Mouse (Mus musculus) stomach, postnatal 0 days (tissue): ENCODE measurements at regions not wholly inside any gene's neighbourhood (a gene's known extent, or its start where the extent isn't known, plus 50 kb on each side); places are given as distances from the start of the nearest gene placed in this dataset.

Source experiments
- CTCF ChIP-seq: IDR thresholded peaks from 2 replicates; pipeline ENCODE4 v1.5.1; 2016; ENCODE audit warnings: antibody characterized with exemption, low read depth, mild to moderate bottlenecking, moderate library complexity
- EP300 ChIP-seq: optimal IDR thresholded peaks from 2 replicates; pipeline ENCODE3; 2016; ENCODE audit warnings: antibody characterized with exemption

DNA sequence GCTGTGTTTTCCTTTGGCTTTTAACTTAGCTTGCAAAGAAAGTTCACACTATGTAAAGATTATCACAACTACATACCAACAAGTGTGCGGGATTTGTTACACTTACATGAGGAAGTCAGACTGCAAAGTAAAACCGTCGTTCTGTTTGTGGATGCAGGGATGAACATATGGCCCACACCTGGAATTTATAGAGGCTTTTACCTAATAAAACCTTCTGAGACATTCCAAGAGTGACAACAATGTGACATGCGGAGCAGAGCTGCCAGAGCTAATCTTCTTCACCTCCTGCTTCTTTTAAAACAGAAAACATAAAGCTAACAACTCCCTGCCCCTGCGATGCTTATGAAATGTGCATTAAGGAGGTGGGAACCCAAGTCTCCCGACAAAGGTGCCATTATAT, 424.1 kb downstream of the Mdfic start:
- TF ChIP-seq CTCF (no peak), EP300 (no peak)
